Mouse (Mus musculus) retina, embryonic 14.5 days (tissue): ENCODE results near the gene Wnt10b.
A peak's percentile ranks its signal among the peaks of the same experiment; 100 is the strongest.

Experiments
- DNase-seq: peaks from one replicate; pipeline ENCODE4 v3.0.0-alpha.2; 2015; ENCODE audit warnings: low spot score

Wnt10b gene

GRCm38 (mm10) chr15:98729791-98730545, 48.0 kb downstream of the Wnt10b start:
- no peak for DNase-seq

GRCm38 (mm10) chr15:98728366-98728765, 49.6 kb downstream of the Wnt10b start:
- DNase-seq = no peak

- DNase-seq = peak; percentile 71
Observed at GRCm38 (mm10) chr15:98727443-98728321, 50.3 kb downstream of the Wnt10b start, which contains the start of gene Fkbp11. Fkbp11 (minus strand) TSS chr15:98728198.

DNA sequence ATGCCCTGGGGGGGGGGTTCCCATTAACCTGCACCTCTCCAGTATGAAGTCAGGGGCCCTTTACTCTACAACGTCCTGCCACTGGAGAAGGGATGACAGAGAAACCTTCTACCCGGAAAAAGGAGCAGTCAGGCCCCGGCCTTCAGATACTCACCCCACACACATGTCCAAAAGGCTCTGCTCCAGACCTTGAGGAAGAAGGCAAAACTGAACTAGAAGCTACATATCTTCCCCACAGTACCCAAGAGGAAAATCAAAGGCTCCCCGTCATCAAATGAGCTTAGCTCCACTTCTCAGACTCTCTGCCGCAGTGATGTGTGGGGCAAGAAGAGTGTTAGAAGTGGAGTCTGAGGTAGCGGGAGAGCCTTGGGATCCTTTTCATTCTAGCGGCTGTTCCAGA, 51.2 kb downstream of the Wnt10b start:
- DNase-seq = no peak

DNA sequence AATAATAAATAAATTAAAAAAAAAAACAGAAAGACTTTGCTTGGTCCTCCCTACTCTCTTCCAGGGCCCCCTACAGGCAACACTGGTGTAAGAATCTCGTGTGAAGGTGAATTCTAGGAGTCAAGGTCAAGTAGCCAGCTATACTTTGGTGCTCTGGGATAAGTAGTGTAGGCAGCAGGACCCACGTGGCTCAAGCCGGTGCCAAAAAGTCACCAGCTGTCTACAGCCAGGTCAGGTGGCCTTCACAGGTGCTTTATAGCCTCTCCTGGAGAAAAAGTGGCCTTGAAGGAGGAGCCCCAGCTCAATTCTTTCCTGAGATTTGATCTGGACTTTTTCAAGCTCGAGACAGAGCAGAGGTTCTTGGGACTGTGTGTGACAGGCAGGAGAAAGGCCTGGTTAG, 51.9 kb downstream of the Wnt10b start:
- no peak for DNase-seq

GRCm38 (mm10) chr15:98724441-98724840, 53.5 kb downstream of the Wnt10b start:
- DNase-seq = no peak

DNA sequence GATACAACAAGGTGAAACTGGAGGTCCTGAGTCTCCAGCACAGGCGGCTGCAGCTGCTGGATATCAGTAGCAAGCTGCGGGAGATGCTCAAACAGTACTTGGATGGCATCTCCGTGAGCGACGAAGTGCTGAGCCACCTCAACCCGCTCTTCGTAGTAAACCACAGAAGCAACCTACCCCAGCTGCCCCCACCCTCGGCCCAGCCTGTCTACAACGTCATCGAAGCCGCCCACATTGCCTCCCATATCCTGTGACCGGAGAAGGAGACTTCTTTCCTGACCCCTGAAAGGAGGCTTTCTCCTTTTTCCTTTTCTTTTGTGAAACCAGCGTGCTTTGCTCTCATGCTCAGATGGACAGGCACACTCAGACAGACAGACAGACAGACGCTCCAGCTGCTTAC, 55.1 kb downstream of the Wnt10b start:
- DNase-seq = no peak

DNA sequence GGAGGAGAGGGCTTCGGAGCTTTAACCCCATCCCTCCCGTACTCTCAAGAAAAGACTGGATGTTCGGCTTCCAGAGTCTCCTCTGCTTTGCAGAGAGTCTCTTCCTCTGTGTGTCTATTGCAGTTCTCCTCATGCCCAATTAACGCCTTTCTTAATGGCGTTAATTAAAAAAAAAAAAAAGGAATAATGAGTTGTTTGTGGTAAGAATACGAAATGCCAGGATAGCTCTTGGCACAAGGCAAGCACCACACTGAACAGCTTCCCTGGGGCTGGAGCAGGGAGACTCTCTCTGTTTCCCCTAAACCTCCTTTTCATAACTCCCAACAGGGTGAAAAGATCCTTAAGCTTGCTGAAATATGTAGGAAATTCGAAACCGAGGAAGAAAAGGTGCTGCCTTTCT, 55.8 kb downstream of the Wnt10b start:
- DNase-seq = no peak
